Mouse (Mus musculus) left cerebral cortex, postnatal 25 days (tissue): ENCODE measurements at regions not wholly inside any gene's neighbourhood (a gene's known extent, or its start where the extent isn't known, plus 50 kb on each side); places are given as distances from the start of the nearest gene placed in this dataset.

Experiments used
- DNase-seq, 2 experiments: peaks; one replicate each; pipeline ENCODE4 v3.0.0; 2022; ENCODE audit warnings: low spot score in 2 of 2, mixed read lengths in 1 of 2
- intact Hi-C: fragments of 180-260 bp; cut with DNase I; formaldehyde crosslinking; loops from one replicate; pipeline ENCODE4 v1.15.1; 2025

DNA sequence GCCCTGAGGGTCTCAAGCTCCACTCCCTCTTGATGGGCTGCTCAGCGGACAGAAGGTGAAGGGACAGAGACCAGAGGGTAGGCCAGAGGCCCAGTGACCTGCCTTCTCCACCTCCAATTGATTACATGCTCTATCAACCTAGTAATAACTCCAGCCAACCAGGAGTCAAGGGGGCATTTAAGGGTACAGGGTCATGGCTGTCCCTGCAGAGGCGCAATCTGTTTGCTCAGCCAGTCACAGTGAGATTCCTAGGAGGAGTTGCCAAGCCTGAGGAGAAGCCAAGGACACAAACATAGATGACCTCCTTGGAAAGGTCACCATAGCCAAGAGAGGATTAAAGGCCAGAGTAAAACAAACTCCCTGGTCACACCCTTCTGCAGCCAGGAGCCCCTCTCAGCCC lies 181.3 kb upstream of the Cdh4 start:
- intact Hi-C loops = no loop called here
- DNase-seq = no peak

DNA sequence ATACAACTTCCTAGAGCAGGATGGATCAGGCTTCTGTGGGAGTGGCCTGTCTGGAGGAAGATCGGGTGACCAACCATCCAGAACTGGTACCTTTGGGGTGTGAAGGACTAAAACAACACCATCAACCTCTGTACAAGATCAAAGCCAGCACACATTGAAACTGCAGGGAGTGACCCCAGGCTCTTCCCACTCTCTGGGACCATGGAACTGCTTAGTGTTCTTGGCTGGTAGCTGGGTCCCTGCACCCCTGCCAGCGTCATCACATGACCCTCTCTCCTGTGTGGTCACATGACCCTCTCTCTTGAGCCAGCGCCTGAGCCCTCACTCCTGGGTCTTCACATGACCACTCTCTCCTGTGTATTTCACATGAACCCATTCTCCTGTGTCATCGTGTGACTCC lies 178.3 kb upstream of the Cdh4 start:
- DNase-seq = no peak
- intact Hi-C loops = no loop called here

DNA sequence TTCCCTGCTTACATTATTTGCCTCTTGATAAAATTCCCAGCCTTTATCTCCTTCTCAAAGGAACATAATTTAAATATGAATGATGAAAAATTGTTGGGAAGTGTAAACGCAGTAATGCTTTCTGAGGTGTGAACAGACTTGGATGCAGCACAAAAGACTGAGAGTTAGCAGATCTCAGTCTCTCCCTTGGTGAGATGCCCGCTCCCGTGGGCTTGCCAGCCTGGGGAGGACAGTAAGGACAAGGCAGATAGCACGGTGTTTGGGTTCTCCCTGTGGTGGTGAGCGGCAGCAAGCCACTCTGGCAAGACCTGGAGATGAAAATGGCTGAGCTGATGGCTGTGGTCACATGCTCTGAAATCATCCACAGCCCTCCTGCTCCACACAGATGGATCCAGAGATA lies 176.8 kb upstream of the Cdh4 start:
- intact Hi-C loops = no loop called here
- peak in 1 of 2 experiments; percentile 36 for DNase-seq

DNA sequence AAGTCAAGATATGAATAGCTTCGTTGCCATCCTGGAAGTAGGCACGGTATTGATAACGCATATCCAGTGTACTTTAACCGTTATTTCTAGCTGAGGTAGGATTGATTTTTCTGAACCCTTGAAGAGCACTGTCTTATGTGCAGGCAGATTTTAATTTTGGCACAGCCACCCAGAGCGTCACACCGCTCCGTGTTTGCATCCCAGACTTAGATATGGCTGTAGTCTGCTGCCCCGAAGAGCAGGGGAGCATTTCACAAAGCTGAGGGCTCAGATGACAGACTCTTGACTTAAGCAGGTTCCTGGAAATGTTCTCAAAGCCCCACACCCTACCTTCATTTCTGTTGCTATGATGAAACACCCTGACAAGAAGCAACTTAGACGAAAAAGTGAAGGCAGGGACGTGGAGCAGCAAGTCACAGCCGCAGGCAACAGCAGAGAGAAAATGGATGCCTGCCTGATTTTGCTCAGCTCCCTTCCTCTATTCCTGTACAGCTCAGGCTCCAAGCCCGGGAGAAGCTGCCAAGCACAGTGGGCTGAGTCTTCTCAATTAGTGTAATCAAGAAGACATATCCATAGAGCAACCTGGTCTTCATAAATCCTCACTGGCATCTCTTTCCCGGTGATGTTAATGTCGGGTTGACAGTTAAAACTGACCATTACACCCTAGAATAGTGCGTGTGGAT lies 164.9 kb upstream of the Cdh4 start:
- intact Hi-C loops = no loop called here
- peak; percentile 7 to 32 for DNase-seq

DNA sequence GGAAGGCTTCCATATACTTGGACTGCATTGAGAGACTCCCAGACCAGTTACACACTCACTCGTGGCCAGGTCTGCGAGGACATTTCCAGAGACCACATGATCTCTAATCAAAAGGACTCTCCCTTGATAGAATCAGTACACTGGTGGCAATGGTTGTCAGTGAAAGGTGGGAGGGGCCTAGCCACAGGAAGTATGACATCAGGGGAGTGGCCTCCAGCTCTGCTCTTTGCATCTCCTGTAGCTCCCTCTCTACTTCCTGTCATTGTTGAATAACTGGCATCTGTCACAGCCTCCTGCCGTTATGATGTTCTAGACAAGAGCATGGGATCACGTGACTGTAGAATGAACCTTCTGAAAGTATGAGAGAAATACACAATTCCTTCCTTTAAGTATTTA lies 164.3 kb upstream of the Cdh4 start:
- DNase-seq = no peak
- intact Hi-C loops = no loop called here

DNA sequence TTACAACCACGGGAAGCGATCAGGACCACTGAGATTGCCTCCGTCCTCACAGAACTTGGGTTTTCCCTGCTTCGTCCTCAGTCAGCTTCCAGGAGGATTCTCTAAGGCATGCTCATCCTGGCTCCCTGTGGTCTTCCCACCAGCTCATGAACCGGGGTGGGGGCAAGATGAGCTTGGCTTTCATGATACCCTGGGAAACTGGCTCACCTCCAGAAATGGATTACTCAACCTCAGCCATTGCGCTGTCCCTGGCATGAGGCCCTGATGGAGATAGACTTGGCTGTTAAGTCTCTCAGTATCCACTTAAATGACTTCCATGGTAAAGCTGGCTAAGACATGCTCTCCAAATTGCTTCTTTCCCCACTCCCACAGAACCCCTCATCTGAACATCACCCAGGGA lies 160.0 kb upstream of the Cdh4 start:
- intact Hi-C loops = no loop called here

DNA sequence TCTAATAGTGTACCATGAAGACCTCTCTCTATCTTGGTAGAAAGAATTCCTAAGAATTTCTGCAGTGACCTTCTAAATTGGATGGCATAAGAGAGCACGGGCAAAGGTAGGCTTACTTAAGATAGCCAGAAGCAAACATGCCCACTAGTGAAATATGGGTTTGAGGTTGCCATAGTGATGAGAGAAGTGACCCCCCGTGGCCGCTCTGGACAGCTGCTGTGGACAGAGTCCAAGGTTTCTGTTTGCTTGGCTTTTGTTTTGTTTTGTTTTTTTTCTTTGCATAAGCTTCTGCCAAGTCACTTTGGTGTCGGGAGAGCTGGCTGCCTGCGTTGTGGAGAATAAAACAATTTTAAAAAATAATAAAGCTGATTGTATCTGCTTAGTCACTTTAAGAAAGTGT lies 151.8 kb upstream of the Cdh4 start:
- DNase-seq = no peak
- intact Hi-C loops = no loop called here

More for the DNA sequence above, 160.0 kb upstream of the Cdh4 start:
- DNase-seq = no peak

DNA sequence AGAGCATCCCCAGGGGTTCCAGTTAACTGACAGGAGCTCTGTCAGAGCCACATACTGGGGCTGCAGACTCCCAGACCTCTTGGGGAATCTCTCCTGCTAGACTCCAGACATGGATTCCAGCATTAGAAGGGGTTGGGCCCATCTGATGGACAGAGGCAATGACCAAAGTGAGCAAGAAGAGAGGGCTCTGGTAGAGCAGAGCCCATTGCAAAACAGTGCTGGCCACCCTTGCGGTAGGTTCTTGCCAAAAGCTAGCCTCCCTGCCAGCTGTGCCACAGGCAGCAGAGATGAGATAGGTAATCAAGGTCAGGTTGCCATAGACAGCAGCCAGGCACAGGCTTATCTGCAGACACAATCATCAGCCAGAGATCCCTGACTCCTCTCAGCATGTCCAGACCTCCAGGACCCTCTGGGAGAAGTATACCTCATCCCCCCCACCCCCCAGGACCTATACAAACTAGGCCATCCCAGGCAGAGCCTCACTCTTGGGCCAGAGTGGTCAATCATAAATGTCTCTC lies 151.1 kb upstream of the Cdh4 start:
- intact Hi-C loops = no loop called here
- no peak for DNase-seq

DNA sequence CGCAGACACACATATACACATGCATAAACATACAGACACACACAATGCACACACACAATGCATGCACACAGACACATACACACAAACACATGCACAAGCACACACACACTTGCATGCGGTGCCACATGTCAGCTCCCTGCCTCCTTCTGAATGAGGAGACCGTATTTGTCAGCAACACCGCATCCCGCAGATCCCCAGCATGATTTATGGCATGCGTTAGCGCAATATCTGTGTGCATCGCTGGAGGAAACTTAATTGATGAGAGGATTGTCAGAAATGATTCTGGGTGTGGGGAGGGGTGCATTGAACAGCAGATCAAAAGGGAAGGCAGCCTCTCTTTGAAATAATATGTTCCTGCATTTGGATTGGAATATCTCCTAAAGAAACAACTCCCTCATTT lies 150.3 kb upstream of the Cdh4 start:
- intact Hi-C loops = no loop called here
- no peak for DNase-seq

DNA sequence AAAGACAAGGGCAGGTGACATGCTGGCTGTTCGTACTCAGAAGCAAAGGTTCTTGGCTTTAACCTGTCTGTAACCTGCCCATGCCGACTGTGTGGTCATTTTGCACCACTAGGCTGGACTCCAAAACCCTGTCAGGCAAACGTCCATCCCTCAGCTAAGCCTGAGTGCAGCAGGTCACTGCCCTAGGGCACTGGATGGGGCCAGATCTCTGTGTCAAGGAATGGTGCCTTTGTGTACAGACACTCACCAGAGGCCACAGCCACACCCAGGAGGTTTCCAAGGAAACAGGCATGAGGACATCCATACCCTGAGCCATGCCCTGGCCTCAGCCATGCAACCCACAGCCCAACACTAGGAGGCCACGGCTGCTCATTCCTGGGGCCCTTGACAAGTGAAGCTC lies 149.7 kb upstream of the Cdh4 start:
- DNase-seq = no peak
- intact Hi-C loops = no loop called here

DNA sequence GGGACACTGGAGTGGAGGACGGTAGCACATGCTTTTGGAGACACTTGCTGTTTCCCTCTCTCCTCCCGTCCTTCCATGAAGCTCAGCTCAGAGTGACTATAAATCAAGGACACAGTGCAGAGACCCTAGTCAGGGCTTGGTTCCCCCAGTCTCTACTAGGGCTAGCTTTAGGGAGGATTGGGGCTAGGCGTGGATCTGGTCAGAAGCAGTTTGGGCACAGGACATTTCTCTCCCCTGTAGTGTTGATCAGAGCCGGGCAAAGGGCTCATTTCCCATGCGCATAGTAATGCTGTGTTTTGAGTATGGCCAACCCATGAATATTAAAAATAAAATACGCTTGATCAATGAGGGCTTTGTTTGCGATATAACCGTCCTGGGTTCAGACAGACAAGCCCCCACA lies 149.1 kb upstream of the Cdh4 start:
- intact Hi-C loops = no loop called here
- DNase-seq = no peak

DNA sequence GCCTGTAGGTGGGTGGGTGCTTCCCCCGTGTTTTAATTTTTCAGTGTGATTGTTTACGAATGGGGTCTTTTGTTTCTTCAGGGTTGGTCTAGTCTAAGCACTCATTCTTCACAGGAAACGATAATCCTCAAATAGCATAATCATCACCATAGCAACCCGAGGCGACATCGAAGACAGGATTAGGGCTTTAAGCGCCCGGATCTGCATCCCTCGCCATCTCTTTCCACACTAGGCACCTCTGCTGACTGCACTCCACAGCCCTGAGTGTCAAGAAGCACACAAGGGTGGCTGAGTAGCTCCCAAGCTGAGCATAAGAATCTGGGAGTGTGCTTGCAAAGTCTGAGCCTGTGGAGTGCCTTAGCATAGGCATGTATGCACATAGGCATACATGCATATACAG lies 145.2 kb upstream of the Cdh4 start:
- intact Hi-C loops = no loop called here

DNA sequence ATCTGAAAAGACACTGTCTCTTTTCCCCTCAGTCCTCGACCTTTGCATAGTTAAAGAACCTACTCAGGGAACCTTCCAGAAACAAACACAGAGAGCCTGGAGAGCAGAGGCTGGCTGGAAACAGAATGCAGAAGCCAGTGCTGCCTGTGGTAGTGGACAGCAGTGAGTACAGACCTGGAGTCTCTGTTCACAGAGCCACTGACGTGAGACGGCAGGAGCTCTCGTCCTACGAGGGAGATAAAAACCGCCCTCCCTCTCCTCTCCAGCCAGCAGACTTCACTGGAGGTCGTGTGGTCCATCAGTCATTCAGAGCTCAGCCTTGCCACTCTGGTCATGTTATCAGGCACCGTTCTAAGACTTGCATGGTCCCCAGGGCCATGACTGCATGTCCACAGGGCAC lies 138.5 kb upstream of the Cdh4 start:
- intact Hi-C loops = no loop called here
- no peak for DNase-seq

More for the DNA sequence above, 145.2 kb upstream of the Cdh4 start:
- DNase-seq = no peak

DNA sequence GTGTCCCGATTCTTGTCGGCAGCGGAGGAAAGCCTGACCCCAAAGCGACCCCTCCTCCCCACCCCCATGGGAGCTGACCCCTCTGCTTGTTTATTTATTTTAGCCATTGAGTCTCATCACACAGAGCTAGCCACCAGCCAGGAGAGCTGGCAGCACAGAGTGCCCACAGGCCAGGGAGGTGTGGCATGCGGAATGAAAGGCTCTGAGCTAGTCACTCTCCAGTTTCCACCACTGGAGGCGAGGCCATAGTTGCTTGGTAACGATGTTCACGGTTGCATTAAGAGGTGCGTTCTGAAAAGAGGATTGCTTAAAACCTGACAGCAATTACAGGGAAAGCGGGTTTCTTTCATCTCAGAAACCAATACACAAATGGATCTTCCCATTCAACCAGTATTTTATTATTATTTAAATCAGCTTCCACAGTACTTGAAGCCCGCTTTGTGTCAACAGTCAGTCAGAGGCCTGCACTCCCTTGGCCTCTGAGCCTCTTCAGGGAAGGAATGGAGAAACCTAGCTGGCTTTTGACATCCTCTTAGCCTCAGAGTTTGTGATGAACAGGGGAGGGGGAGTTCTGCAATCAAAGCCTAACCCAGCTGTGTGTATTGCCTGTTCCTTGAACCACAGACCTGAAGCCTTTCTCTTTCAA lies 134.8 kb upstream of the Cdh4 start:
- peak in 1 of 2 experiments; percentile 22 for DNase-seq
- intact Hi-C loops = no loop called here

DNA sequence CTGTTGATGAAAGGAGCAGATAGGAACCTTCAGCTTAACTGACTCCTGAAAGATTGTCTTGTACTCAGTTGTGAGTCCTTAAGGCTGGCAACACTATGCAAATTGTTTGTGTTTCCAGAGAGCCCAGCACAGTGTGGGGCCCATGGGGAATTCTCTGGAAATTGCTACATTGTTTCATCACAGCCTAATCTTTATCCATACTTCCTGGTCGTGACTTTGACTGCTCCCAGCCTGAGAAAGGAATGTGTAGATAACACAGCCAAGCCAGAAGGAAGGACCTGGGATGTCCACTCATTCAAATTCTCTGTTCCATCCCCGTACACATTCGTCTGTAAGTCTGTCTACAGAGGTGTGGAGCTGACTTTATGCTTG lies 134.3 kb upstream of the Cdh4 start:
- intact Hi-C loops = no loop called here
- DNase-seq = no peak

DNA sequence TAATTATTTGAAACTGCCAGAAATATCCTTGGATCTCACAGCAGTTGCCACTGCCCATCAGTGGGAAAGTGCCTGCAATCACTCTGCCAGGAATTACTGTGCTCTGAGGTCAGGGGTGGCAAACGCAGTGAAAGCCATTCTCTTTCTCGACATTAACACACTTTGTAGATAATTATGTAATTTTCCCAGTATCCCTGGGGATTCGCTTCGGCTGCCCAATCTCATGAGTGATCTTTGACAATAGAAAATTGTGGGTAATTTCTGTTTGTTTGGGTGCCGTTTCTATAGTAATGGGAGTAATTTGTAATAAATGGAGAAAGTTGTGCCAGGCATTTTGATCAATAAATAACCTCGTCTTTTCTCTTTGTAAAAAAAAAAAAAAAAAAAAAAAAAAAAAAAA lies 124.2 kb upstream of the Cdh4 start:
- intact Hi-C loops = no loop called here
- DNase-seq = no peak

DNA sequence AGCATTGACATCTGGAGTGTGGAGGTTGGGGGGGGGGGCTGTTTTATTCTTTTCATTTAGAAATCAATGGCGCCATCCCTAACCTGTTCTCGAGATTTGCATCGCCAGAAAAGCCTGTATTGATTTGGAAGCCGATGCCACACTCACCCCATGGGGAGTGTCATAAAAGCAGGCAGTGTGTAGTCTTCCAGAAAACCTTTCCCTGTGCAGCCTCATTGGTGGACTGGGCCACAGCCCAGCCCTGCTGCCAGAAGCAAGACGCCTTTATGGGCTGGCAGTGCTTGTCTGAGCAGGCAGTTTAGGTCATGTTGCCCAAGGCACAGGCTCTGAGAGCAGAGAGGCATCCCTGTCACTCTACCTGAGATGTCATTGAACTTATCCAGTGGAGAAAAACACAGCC lies 117.0 kb upstream of the Cdh4 start:
- DNase-seq = no peak
- intact Hi-C loops = no loop called here

DNA sequence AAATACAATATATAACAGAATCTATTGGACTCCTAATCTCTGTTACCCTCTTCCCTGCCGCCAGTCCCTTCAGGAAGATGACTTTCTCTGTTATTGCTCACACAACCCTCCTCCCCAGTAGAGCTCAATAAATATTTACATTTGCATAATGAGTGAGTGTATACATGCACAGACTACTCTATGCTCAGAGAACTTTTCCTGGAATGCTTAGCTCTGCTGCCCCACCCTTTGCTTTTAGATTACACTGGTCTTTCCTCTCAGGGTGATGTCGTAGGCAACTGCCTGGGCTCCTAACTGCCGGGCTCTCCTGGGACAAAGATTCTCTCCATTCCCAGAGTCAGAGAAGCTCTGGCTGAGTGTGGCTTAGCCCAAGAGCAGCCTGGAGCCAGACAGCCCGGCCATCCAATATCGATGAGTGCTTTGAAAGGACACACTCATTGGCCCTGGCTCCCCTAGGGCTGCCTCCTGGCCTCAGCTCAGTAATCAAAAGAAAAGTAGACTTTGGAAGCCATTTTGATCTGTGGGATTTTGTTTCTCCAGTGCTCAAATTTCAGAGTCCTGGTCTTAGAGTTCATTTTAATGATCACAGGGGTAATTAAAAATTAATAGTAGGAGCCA lies 109.2 kb upstream of the Cdh4 start:
- intact Hi-C loops = no loop called here
- no peak for DNase-seq

DNA sequence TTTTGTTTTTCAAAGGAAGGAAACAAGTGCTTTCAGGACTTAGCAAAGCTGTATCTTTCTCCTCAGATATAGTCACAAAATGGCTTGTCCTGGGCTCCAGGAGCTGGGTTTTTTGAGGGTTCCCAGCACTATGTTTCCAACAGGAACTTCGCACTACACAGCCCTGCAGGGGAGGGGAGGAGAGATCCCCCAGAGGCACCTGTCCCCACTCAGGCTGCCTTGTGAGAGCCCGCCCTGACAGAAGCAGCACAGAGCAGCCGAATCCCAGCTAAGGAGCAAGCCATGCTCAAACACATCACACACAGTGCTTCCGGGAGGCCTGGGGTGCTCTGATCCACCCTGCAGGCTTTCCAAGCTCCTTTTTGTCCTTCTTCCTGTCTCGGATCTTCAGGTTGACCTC lies 108.6 kb upstream of the Cdh4 start:
- DNase-seq = no peak
- intact Hi-C loops = no loop called here

DNA sequence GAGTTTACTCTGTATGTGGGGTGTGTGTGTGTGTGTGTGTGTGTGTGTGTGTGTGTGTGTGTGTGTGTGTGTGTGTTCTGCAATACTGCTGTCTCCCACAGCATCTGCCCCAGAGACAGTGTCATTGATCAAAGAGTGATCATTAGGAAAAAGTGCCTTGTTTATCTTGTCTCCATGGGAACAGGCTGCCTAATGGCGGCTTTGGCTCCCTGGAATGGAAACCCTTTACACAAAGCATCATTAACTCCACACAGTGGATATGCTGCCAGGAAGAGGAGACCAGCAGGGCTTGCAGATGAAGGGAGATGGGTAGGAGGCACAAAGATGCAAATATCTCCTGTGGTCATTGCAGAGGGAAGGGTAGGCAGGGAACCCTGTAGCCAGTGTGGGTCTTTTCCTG lies 106.0 kb upstream of the Cdh4 start:
- intact Hi-C loops = no loop called here
- DNase-seq = no peak

DNA sequence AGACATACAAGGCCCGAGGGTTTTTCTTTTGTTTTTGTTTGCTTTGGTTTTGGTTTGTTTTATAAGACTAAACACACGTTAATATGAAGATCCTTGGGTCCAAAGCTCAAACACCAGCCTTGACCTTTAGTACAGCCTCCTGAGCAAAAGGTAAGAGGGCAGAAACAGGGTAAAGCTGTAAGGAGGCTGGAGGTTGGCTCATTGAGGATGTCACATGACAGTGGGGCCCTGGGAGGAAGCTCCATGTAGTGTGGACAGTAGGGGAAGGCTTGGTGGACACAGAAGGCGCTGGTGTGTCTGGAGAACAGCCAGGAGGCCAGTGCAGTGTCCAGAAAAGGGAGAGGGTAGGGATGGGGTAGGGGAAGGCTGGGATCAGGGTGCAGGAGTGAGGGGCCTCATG lies 89.6 kb upstream of the Cdh4 start:
- intact Hi-C loops = no loop called here
- DNase-seq = no peak
